Mouse (Mus musculus): ENCODE measurements at regions not wholly inside any gene's neighbourhood (a gene's known extent, or its start where the extent isn't known, plus 50 kb on each side); places are given as distances from the start of the nearest gene placed in this dataset.

DNA sequence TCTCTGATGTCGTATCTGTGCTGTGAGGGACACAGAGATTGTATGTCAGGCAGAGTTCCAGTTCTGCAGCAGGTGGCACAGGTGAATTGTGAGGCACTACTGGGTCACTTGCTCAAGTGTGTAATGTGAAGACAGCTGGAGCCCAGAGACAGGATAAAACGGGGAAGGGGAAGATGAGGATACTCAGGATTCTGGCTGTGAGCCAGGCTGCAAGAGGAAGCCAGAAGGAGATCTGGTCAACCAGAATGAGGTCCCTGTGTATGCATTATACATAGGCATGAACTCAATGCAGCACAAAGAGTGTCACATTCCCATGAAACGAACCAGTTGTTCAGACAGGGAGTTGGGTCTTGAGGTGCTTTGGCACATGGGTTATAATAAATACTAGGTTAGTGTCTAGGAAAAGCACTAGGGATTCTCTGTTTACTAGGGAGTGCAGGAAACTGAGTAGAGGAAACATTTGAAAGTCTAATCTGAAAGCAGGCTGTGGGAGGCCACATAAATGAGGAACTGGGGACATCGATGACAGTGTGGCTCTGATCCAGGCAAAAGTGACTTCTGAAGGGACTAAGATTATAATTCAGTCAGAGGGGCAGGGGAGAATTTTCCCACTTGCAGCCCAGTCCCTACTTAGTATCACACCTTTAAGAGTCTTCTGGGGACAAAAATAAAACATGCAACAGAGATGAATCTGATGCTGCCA lies 109.9 kb upstream of the Rxfp2 start:
- no peak for DNase-seq (ENCODE audit: low spot score in 2 of 2)

DNA sequence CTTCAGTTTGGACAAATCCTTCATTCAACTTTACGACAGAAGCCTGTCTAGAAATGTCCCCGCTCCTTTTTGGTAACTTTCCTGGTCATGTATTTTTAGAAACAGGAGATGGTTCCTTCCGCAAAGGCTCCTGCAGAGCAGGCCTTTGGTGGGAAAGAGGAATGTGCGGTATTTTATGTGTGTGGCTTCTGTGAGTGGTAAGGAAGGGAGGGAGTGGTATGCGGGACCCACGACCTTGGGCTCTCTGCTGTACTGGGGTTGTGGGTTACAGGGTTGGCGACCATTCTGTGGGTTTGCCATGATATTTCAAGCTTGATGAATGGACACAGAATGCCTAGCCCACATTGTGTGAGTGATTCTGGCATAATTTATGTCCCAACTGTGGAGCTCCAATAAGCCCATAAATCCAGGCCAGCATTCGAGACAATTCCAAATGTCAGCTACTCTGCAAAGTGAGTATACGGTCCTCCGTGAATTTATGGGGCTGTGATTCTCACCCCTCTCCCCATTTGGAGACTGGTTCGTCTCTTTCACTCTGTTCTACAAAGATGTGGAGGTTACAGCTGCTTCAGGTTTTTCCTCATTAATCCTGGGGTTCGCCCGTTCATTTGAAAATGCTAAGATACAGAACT lies 109.3 kb upstream of the Rxfp2 start:
- no peak for DNase-seq (ENCODE audit: low spot score in 2 of 2)

DNA sequence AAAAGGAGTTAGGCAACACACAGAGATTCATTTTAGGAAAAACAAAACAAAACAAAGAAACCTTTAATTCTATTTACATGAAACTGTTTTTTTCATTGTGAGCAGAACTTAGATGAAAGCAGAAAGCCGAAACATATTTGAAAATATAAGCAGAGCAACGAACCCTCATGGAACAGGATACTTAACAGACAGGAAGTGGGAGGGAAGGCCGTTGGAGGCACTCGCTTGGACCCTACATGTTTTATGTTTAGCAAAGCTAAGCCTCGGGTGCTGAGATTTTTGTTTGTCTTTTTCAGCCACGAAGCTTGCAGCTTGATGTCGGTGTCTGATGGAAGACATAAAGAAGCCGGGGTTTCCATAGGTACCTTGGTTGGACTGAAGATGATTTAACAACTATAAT lies 108.5 kb upstream of the Rxfp2 start:
- DNase-seq (ENCODE audit: low spot score in 2 of 2) = no peak

DNA sequence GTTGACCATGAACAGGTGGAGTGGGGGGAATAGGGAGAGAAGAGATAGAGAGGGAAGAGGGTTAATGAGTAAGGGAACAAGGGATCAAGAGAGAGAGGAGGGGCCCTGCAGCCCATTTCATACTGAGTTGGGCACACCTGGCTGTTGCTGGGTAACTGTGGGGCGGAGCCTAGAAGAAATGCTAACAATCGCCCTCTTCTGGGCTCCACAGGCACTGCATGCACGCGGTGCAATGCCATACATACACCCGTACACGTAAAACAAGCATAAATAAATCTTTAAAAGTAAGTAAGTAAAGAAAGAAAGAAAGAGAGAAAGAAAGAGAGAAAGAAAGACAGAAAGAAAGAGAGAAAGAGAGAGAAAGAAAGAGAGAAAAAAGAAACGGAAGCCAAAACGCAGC lies 106.5 kb upstream of the Rxfp2 start:
- DNase-seq (ENCODE audit: low spot score in 2 of 2) = no peak

DNA sequence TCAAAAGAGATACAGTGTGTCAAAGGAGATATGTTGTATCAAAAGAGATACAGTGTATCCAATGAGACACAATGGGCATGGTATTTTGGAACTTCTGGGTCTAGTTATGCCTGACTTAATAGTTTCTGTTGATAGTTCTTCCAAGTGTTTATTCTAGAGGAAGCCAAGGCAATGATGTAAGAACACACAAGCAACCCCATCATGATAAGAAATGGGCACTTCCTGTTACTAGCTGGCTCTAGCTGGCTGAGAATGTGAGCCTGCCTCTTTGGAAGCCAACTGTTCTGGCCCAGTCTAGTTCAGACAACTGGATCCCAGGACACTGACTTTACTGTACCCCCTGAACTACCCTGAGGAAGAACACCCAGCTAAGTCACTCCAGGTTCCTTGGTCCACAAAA lies 102.7 kb upstream of the Rxfp2 start:
- no peak for DNase-seq (ENCODE audit: low spot score in 2 of 2)

DNA sequence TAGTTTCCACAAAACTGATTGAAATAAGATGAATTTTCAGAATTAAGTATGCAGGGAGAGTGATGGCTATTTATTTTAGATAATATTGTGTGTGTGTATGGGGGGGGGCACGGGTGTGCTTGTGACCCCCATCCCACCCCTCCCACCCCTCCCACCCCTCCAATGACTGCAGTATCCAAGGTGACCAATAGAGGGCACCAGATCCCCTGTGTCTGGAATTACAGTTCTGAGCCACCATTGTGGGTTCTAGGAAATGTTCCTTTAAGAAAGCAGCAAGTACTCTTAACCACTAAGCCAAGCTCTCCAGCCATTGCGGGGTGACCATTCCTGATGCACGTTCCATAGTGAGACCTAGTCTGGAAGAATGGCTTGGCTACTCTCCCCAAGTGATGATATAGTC lies 101.1 kb upstream of the Rxfp2 start:
- DNase-seq (ENCODE audit: low spot score in 2 of 2) = no peak

DNA sequence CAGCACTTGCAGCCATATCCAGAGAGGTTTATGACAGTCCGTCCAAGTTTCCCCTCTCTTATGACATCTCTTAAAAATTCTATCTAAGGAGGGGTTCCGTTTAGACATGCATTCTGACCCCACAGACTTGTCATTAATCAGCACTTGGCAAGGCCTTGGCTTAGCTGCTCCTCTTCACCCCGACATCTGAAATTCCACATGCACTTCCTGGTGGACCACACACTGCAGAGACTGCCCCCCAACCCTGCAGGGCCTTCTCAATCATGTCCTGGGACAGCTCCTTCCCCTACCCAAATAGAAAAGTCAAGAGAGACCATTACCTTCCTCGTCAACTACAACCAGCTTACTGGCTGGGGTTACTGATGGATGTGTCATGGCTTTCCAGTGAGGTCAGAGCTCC lies 99.4 kb upstream of the Rxfp2 start:
- DNase-seq (ENCODE audit: low spot score in 2 of 2) = no peak

DNA sequence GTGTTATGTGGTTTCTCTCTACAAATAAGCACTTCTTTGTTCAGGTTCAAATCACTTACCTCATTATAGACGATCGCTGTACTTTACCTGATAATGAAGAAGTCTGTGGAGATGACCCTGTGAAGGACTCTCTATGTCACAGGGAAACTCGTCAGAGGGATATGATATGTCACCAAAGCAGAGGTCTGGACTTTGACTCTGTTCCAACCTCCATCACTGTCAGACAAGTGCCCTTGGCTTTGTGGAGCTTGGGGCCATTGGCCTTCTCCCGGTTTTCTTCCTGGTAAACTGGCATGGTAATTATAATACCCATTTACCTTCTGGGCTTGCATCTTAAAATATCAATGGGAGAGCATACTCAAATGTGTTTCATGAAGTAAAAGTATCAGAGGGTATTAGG lies 98.1 kb upstream of the Rxfp2 start:
- DNase-seq (ENCODE audit: low spot score in 2 of 2) = no peak

DNA sequence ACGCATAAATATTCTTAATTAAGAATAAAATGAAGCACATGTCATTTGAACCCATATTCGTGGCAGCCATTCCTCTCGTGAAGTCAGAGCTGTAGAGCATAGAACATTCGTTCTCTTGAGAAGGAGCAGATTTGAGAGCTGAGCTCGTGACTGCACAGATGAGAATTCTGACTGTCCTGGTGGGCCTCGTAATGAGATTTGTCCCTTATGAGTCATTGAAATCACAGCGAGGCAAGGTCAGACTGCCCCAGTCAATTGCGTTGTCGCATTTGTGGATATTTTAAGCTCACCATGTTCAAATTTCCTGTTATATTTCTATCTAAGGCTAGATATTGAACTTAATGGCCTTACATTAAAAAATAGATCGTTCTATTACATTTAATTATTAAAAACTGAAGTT lies 94.0 kb upstream of the Rxfp2 start:
- DNase-seq (ENCODE audit: low spot score in 2 of 2) = no peak

DNA sequence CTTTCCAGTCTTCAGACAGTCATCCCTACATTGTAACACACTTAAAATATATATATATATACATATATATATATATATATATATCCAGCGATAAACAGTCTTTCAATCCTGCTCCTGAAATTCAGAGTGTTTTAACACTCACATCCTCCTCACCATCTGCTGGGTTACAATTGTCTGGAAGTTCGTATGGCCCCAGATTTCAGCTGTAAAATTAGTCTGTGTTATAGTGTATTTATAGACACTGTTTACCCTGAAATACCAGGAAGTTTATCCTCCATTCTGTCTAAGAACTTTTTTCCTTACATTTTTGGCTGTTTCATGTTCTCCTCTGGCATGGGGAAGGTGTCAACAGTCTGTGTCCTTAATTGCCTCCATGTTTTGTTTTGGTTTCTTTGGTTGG lies 91.7 kb upstream of the Rxfp2 start:
- DNase-seq (ENCODE audit: low spot score in 2 of 2) = peak in 1 of 2 experiments; percentile 44

DNA sequence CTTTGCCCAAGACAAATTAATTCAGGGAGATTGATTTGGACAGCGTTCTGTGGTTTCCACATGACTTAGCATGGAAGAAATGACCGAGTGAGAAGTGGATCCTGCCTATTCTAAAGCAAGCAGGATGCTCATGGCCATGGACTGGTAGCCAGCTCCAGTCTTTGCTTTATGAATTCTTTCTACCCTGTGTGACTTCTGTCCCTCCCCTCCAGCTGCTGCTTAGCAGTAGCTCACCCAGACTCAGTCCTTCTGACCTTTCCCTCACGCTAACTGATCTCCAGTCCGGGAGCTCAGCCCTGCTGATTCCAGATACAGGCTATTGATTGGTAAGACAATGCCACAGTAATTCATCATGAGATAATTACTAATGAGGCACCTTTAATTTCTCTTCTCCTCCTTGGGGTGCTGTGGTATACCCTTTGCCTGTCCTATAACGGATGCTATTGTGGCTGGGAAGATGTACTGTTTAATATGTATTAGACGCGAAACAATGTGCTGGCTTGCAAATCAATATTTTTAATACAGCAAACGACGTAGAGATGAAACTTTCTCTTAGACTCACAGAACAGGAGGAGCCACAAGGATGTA lies 86.8 kb upstream of the Rxfp2 start:
- no peak for DNase-seq (ENCODE audit: low spot score in 2 of 2)

DNA sequence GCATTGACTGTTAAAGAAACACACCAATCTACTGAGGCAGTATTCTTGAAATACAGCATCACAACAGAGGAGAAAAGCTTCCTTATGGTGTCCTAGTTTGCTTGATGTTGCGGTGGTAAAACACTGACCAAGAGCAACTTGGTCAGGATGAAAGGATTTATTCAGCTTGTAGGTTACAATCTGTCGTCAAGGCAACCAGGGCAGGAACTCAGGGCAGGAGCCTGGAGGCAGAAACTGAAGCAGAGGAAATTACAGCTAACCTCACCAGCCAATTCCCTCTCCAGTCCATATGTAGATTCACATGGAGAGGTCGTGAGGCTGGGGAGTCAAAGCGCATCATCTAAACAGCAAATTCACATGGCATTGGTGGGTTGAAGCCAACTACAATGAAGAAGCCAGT lies 86.3 kb upstream of the Rxfp2 start:
- no peak for DNase-seq (ENCODE audit: low spot score in 2 of 2)

DNA sequence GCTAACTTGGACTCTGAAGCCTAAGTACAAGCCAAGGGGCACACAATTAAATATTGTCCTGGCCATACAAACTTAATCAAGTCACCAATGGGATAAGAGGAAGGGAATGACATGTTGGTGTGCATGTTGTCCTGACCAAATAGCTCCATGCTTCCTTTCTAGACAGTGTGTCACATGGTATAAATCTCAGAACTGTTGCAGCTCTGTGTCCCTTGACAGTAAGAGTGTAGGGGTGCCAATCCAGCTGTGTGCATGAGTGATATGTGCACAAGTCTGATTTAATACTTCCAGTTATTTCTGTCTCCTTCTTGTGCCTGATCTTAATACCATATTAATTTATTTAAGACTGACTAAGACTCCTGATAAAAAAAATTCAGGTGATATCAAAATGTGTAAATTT lies 72.8 kb upstream of the Rxfp2 start:
- DNase-seq (ENCODE audit: low spot score in 2 of 2) = no peak

DNA sequence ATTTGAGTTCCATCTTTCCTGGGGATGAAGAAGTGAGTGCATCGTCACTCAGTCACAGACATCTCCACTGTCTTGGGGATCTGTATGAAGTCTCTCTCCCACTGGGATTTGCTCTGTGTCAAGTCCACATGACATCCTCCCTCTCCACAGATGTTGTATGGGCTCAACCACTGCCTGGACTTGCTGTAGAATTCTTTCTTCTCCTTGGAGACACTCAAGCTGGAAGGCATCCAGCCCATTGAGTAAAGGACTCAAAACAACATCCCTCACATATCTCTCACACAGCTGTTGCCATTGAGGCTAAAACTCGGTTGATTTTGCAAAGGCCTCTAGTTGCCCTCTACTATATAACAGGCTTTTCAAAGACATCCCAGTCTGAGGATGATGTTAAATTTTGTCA lies 71.0 kb upstream of the Rxfp2 start:
- no peak for DNase-seq (ENCODE audit: low spot score in 2 of 2)

DNA sequence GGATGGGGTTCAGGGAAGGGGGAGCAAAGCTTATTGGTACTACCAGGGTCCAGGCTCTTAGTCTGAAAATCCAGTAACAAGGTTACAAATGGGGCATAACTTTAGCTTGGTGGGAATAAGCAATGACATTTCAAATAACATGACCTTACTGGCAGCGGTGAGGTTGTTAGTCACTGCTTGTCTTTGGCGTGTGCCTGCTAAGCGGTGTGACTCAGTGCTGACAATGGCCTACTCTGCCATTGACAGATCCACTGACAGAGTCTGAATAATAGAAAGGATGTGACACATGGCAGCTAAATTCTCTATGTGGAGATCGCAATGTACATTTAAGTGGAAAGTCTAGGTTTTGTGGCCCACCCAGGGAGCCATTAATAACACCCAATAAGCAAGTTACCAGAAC lies 61.5 kb upstream of the Rxfp2 start:
- DNase-seq (ENCODE audit: low spot score in 2 of 2) = no peak

DNA sequence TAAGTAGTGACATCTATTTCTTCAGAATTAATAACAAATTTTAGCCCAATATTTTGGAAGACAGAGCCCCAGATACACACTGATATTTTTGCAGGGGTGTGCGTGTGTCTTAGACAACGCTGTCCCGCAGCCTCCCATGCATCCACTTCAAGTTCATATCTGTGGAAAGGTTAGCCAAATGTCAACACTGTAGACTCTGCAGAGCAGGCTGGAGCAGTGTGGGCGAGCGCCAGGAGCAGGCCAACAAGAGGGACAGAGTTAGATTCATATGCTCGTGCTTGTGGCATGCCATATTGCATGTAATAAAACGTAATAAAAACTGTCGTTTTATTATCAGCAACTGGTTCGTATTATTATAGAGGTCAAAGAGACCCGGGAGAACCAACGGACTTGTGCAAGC lies 57.3 kb upstream of the Rxfp2 start:
- DNase-seq (ENCODE audit: low spot score in 2 of 2) = no peak

DNA sequence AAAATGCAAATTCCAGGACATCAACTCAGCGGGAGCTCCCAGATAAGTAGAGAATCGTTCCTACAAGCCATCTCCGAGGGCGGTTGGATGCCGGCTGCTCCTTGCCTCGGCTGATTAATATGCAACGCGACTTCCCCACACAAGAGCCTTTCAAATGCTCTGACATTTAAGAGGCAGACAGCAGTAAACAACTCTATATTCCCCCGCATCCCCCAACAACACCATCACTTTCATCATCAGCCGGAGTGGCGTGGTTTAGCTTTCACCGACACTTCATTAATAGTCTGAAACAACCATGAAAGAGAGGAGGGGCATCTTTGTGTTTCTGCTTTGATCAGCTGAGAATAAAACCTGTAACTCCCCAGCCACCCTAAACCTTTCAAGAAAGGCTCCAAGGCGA lies 53.7 kb upstream of the Rxfp2 start:
- peak in 1 of 2 experiments; percentile 27 for DNase-seq (ENCODE audit: low spot score in 2 of 2)

All from left cerebral cortex, adult 8-10 months (tissue).